Mouse (Mus musculus) leukemia stem cell, adult 10-12 weeks (primary cell): ENCODE results near the gene Scgb1b29. TPM values are rescaled to one million over a fixed set of nuclear protein-coding genes. Genes with fewer than 3 reads are reported as not detected.

ENCODE experiments used
- polyA plus RNA-seq: library from polyadenylated mRNA; stranded (reverse); fragments of >175 nt; gene quantifications from 2 replicates; pipeline ENCODE4 v1.2.3, GENCODE M21; 2012; ENCODE audit warnings: low replicate concordance

The Scgb1b29 gene
- polyA plus RNA-seq: not detected in 2 replicates

GRCm38 (mm10) chr7:32441241-32441640, at the start of gene Scgb1b29:
Gene Scgb1b29 (plus strand): TSS chr7:32441541.

Other genes starting within 250 kb of the Scgb1b29 start
- not detected in 2 replicates for gene Scgb2b11, start 230.4 kb upstream of the Scgb1b29 start, polyA plus RNA-seq
- not detected in 2 replicates for gene Scgb1b11, start 218.7 kb upstream of the Scgb1b29 start, polyA plus RNA-seq
- not detected in 2 replicates for gene Scgb2b12, start 114.3 kb upstream of the Scgb1b29 start, polyA plus RNA-seq
- not detected in 2 replicates for gene Scgb1b12, start 107.4 kb upstream of the Scgb1b29 start, polyA plus RNA-seq